Mouse (Mus musculus) activated CD4-positive, CD25-positive, alpha-beta regulatory T cell, adult 4 months (primary cell): Measurements from ENCODE around the gene Prss47. TPM values are rescaled to one million over a fixed set of nuclear protein-coding genes. Genes with fewer than 3 reads are reported as not detected.

Experiments
- ATAC-seq: one replicate; pipeline ENCODE4 v1.8.0; 2017
- polyA plus RNA-seq, 2 experiments: library from polyadenylated mRNA; unstranded; fragments of 100-300 nt; shearing (Covaris generic); gene quantifications; one replicate each; pipeline ENCODE4 v1.2.1; 2017

The Prss47 gene
- polyA plus RNA-seq, result not detected

- no peak for ATAC-seq
Observed at GRCm38 (mm10) chr13:65052660-65053059, at the start of gene Prss47. TSS of gene Prss47 (minus strand) at chr13:65052760.

- peak; percentile 30 for ATAC-seq
Observed at GRCm38 (mm10) chr13:65101232-65101631, 48.7 kb upstream of the Prss47 start.

GRCm38 (mm10) chr13:65100678-65101077 is 48.1 kb upstream of the Prss47 start:
- no peak for ATAC-seq

- no peak for ATAC-seq
Observed at GRCm38 (mm10) chr13:65097018-65097417, 44.5 kb upstream of the Prss47 start.

- ATAC-seq, result no peak
Observed at GRCm38 (mm10) chr13:65095923-65096322, 43.4 kb upstream of the Prss47 start.

- peak; percentile 83 for ATAC-seq
Observed at GRCm38 (mm10) chr13:65069969-65070368, 17.4 kb upstream of the Prss47 start.

GRCm38 (mm10) chr13:65035057-65035456 is 17.5 kb downstream of the Prss47 start:
- ATAC-seq, result no peak

- no peak for ATAC-seq
Observed at GRCm38 (mm10) chr13:65032758-65033157, 19.8 kb downstream of the Prss47 start, which contains the start of gene Spata31d1c. TSS of gene Spata31d1c (plus strand) at chr13:65033058.

- no peak for ATAC-seq
Observed at GRCm38 (mm10) chr13:65011052-65011738, 41.4 kb downstream of the Prss47 start.

- no peak for ATAC-seq
Observed at GRCm38 (mm10) chr13:65007971-65008370, 44.6 kb downstream of the Prss47 start.

GRCm38 (mm10) chr13:65006760-65007159 is 45.8 kb downstream of the Prss47 start:
- ATAC-seq, result no peak

GRCm38 (mm10) chr13:65005414-65005813 is 47.1 kb downstream of the Prss47 start:
- no peak for ATAC-seq

Other genes starting within 250 kb of the Prss47 start
- gene Cntnap3, start 148.8 kb downstream of the Prss47 start, polyA plus RNA-seq, result not detected
- not detected for gene Spata31, start 135.4 kb downstream of the Prss47 start, polyA plus RNA-seq
- gene Spata31d1c, start 19.7 kb downstream of the Prss47 start, polyA plus RNA-seq, result not detected
- 10 to 100 TPM; 19.7 to 23.2 TPM for gene Mfsd14b, start 60.2 kb upstream of the Prss47 start, polyA plus RNA-seq
- not detected for gene Olfr465-ps1, start 85.3 kb upstream of the Prss47 start, polyA plus RNA-seq
- not detected for gene Olfr466, start 97.5 kb upstream of the Prss47 start, polyA plus RNA-seq
- gene Nlrp4f, start 153.2 kb upstream of the Prss47 start, polyA plus RNA-seq, result not detected
- not detected for gene Gm10775, start 206.8 kb upstream of the Prss47 start, polyA plus RNA-seq
- gene Zfp369, start 226.1 kb upstream of the Prss47 start, polyA plus RNA-seq, result 10 to 100 TPM; 15.4 to 16.8 TPM